Mouse (Mus musculus): ENCODE measurements around the gene Vmn1r157.
"Not testable (repeated sequence)": the region's sequence is repeated elsewhere in the genome, so short reads cannot be mapped to it uniquely, and the experiment has no call there.

Gene Vmn1r157

DNA sequence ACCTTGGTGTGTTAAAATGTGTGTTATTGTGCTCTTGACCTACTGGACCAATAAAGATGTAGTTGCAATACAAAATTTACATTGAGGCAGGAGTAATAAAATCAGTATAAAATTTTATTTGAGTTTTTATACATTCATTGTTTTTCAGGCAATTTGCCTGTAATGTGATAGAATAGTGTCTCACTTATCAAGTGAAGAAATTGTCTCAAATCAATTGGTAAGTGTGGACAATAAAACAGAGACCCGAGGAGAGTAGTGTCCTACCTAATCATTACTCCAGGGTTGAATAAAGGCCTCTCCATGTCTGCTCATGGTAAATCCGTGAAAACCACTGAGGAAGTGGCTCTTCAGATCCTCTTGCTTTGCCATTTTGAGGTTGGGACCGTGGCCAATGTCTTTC, at the start of gene Vmn1r157:
Gene Vmn1r157 (plus strand): TSS at position 301 of the 400 bp plus-strand sequence.
- DNase-seq (ENCODE audit: low spot score) = not testable (repeated sequence)

DNA sequence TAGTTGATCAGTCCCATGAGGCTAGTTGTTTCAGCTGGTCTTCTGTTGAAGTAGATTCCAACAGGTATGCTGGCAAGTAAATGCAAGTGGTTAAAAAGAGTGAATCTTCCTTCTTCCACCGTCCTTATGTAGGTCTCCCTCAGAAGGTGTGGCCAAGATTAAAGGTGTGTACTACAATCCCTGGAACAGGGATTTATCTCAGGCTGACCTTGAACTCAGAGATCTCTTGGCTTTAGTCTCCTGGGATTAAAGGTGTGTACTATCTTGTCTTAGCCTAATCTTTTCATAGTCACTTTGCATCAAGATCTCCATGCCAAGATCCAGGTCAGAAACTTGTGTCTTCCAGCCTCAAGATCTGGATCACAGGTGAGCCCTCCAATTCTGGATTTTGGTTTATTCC, 41.9 kb upstream of the Vmn1r157 start, which contains the start of gene Gm4567:
Gene Gm4567 (minus strand): TSS at position 101 of the 400 bp plus-strand sequence.
- DNase-seq (ENCODE audit: low spot score) = not testable (repeated sequence)

DNA sequence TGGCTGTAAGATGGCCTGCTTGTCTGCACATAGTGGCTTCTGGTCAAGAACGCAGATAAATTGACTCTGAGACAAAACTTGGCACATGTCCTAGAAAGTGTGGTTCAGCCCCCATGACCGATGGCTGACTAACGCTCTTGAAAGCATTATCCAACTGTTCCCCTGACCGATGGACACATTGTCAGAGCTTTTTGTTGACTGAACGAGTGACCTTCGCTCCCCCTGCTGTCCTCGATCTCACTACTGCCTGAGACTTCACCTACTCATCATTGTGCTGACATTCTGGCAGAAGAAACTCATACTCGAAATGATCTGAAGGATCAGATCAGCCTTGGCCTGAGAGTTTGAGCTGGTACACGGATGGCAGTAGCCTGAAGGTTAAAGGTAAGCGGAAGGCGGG, 14.5 kb downstream of the Vmn1r157 start:
- DNase-seq (ENCODE audit: low spot score) = not testable (repeated sequence)

DNA sequence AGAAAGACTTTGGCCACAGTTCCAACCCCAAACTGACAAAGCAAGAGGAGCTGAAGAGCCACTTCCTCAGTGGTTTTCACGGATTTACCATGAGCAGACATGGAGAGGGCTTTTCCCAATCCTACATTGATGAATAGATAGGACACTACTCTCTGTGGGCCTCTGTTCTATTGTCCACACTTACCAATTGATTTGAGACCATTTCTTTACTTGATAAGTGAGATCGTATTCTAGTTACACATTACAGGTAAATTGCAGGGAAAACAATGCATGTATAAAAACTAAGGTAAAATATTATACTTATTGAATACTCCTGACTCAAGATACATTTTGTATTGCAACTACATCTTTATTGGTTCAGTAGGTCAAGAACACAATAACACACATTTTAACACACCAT, 29.2 kb downstream of the Vmn1r157 start, which contains the start of gene Vmn1r158:
Gene Vmn1r158 (minus strand): TSS at position 101 of the 400 bp plus-strand sequence.
- not testable (repeated sequence) for DNase-seq (ENCODE audit: low spot score)

Data from ovary, postnatal 36 days (tissue).